Mouse (Mus musculus) heart, postnatal 4 days (tissue): Measurements from ENCODE around the gene Zfp36l2. TPM values are rescaled to one million over a fixed set of nuclear protein-coding genes. Genes with fewer than 3 reads are reported as not detected.

ENCODE experiments used
- DNase-seq: peaks from one replicate; pipeline ENCODE4 v3.0.0; 2021
- total RNA-seq, 2 experiments: library from RNA; stranded (reverse); gene quantifications; 2 replicates each; pipeline ENCODE4 v1.2.3; 2021

Gene Zfp36l2
- total RNA-seq, 2 experiments from 2014 or later = 37.0 to 41.0 TPM

DNA sequence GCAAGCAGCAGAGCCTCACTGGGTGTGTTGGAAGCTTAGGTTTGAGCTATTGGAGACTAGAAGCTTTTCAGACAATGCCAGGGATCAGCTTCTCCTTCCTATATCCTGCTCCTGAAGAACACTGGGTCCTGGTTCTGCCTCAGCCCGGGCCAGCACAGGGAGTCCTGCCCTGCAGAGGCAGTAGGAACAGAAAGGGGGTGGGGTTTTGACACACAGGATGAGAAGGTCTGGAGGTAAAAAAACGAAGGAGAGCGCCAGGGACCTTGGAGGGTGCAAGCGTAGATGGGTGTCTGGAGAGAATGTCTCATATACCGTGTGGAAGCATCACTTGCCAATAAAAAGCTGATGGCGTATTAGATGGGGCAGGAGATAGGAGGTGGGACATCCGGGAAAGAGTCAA is 11.3 kb downstream of the Zfp36l2 start:
- DNase-seq = peak; percentile 2

DNA sequence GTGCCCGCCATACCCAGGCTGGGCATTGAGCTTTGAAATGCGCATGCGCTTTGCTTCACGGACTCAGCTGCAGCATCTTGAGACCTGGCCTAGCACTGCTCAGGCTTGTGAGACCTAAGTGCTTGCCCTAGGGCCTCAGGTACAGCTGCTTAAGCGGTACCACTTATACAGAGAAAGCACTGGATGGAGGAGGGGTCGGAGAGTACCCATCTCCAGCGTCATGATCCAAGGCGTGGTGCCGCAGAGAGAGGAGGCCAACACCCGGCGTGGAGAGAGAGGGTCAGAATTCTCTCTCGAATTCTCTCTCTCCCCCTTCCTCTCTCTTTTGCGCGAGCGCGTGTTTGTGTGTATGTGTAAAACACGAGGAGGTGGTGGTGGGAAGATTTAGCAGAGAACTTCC is 12.6 kb downstream of the Zfp36l2 start:
- DNase-seq = peak; percentile 4

DNA sequence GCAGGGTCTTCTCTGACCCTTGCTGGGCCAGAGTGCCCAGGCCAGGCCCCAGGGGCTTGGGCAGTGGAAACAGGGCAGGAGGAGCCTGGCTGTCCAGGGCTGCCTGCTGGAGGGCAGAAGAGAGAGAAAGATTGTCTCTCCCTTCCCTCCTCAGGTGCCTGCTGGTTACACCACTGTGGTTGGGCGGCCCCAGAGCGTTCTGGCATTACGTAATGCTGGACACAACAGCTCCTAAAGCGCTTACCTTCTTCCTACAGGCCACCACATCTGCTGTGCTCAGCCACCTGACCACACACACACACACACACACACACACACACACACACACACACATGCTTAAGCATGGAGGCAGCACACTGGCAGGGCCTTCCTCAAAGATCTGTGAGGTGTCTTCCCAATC is 20.4 kb downstream of the Zfp36l2 start:
- DNase-seq = peak; percentile 1

DNA sequence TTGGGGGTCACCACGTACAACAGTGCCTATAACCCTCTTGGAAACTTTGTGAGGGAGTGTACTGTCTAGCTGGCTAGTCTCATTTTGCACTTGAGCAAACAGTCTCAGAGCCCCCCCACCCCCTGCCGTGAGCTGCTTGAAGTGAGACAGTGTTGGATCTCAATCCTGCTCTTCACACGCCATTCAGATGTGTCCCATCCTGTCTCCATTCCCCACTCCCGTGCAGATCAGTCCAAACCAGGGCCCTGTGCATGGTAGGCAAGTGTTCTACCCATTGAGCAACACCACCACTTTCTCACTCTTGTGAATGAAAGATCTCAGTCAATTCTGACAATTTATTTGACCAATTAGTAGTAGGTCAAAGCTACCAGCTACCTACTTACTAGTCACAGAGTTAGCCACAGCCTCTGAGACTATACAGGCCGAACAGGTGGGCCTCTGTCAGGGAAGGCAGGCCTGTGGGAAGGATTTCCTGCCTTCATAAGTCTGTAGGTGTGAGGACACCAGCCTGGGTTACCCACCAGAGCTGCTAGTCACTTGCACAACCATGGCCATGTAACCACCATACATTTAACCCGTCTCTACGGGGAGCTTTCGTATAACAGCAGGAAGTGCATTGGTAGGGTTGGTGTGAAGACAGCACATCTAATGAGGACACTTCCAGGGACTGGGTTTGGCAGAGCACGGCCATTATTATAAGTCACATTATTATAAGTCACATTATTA is 21.4 kb downstream of the Zfp36l2 start:
- peak; percentile 2 for DNase-seq

DNA sequence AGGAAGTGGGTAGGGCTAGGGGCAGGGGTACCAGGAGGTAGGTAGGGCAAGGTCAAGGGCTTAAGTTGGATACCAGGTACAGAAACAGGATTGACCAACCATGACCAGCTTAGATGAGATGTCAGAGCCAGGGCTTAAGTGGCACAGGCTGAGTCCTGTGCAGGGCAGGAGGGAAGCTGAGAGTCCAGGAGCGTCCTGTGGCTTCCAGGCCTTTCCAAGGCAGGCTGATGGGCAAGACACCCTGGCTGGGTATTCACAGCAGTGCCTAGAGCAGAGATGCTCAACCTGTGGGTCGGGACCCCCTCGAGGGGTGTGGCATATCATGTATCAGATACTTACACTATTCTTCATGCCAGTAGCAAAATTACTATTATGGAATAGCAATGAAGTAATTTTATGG is 22.0 kb downstream of the Zfp36l2 start:
- no peak for DNase-seq

DNA sequence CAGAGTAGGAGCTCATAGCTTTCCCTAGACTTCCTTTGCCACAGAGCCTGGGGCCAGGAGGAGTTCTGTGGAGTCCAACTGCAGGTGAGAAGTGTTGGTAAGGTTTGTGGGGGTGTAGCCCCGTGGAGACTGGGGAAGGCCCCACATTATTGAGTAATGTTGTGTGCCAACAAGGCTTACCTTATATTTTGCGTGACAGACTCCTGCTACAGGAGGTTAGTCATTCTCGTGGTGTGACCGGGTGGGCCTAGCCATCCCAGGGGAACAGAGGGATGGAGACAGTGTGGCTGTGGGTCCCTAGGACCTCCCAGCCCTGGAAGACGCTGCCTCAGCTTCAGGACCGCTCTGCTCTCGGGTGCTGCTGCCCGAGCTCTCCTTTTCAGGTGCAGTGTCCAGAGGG is 23.6 kb downstream of the Zfp36l2 start:
- DNase-seq = peak; percentile 4

DNA sequence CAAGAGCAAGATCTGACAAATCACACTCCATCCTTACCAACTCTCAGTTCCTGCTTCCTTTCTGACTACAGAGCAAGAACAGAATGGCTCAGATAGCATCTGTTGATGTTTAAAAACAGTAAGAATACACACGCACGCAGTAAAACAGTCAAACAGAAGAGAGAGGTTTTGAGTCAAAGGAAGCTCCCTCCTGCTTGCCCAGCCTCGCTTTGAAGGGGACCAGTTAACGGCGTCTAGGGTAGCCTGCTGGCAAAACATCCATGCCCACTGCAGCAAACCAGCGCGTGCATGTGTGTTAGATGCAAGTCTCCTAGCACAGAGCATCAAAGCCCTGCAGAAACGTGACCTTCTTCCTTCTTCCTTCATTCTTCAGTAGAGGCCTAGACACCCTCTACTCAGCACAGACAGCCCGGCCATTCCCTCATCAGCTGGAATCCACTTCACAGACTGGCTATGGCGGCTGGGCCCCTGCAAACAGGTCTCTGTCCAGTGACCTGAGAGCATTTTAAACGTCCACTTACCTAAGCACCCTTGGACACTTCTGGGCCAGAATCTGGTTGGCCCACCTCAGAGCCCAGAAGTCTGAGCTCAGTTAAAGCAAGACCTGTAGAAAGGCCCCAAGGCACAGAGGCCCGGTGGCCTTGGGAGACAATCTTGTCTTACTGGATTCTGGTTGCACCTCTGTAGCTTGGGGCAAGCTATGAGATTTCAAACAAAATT is 24.5 kb downstream of the Zfp36l2 start:
- peak; percentile 3 for DNase-seq

DNA sequence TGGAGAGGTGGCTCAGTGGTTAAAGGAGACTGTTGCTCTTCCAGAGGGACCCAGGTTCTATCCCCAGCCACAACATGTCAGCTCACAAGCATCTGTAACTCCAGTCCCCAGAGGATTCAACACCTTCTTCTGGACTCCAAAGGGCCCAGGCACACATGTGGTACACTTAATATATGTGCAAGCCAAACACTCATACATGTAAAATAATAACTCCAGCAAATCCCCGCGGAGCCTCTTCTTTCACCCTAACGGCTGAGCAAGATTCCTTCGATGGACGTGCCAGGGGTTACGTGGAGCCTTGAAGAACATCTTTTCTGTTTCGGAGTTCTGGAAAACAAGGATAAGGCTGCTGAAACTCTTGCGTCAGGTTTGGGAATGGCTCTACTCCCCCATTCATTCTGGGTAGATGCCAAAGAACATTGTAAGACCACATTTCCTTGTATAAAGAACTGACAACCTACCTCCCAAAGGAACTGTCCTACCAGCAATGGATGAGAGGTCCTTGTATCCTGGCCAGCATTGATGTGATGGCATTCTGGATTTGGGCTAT is 25.5 kb downstream of the Zfp36l2 start:
- peak; percentile 37 for DNase-seq

DNA sequence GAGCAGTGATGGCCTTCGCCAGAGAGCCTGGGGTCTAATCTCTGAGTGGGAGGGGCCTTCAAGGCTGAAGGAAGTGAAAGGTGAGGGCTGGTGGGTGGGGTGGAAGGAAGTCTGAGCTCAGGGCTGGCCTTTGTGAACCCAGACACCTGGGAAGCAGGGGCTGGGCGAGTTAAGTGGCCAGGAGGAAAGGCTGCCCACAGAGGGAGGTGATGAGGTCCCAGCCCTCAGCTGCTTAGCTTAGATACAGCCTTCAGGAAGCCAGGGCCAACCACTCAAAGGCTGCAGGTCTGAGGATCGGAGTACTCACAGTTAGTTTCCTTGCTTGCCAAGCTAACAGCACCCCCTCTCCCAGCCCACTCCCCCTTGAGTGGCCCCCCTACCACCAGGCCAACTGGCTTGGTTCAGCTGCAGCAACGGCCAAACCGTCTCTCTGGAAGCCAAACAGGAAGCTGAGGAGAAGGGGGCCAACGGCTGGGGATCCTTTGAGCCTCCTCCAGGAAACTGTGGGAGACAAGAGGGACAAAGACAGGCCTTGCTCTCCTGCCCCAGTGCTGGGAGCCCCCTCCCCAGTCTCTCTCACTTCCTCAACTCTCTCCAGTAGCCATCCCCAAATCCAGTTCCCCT is 26.4 kb downstream of the Zfp36l2 start:
- peak; percentile 63 for DNase-seq

DNA sequence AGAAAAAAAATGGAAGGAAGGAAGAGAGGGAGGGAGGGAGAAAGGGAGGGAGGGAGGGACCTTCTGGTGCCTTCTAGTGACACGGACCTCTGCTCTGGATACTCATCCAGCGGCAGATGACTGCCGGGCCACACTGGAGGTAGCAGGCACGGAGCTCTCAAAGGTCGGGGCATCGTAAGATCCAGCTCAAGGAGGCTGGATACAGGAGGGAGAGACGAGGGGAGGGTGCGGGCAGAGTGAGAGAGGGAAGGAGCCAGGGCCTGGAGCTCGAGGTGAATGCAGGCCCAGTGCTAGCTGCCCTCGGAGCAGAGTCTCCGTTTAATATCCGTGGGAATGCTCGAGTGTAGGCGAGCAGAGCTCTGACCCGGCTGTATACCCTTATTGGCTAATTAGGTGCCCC is 28.9 kb downstream of the Zfp36l2 start:
- no peak for DNase-seq

DNA sequence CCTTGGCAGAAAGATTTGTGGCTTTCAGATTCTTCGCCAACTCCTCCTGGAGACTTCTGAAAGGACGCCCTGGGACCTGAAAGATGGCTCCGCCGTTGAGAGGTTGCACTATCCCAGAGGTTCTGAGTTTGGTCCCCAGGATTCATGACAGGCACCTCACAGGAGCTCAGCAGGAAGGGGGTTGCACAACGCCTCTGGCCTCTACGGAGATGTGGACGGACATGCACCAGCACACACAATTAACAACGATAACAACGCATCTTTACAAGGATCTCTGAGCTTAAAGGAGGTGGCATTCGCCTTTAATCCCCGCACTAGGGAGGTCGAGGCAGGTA is 29.3 kb downstream of the Zfp36l2 start:
- no peak for DNase-seq

DNA sequence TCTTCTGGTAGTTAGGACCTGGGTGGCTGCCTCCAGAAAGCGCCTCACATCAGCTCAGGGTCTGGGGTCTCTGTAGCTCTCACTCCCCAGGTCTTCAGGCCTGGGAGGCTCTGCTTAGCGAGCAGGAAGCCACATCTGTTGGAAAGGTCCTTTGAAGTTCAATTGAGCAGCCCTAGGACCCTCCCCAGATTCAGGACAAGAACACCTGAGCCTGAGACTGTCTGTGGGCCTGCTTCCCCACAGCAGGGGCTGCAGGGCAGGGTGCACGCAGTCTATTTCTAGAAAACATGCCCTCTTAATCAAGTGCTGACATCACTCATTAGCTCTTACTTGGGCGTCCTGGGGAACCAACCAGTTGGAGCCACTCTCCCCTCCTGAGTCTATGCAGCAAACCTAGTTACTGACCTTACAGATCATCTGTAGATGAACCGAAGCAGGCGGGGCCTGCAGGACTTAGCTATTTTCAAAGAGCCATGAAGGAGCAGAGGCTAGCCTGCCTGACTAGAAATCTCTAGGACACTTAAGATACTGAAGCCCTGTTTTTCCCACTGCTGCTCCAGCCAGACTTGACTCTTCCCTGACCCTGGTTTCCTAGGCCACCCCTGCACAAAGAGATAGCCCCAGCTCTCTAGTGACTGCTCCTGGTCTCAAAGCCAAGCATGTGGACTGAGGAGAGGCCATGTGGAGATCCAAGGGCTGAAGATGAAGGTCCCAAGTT is 29.8 kb downstream of the Zfp36l2 start:
- peak; percentile 3 for DNase-seq

DNA sequence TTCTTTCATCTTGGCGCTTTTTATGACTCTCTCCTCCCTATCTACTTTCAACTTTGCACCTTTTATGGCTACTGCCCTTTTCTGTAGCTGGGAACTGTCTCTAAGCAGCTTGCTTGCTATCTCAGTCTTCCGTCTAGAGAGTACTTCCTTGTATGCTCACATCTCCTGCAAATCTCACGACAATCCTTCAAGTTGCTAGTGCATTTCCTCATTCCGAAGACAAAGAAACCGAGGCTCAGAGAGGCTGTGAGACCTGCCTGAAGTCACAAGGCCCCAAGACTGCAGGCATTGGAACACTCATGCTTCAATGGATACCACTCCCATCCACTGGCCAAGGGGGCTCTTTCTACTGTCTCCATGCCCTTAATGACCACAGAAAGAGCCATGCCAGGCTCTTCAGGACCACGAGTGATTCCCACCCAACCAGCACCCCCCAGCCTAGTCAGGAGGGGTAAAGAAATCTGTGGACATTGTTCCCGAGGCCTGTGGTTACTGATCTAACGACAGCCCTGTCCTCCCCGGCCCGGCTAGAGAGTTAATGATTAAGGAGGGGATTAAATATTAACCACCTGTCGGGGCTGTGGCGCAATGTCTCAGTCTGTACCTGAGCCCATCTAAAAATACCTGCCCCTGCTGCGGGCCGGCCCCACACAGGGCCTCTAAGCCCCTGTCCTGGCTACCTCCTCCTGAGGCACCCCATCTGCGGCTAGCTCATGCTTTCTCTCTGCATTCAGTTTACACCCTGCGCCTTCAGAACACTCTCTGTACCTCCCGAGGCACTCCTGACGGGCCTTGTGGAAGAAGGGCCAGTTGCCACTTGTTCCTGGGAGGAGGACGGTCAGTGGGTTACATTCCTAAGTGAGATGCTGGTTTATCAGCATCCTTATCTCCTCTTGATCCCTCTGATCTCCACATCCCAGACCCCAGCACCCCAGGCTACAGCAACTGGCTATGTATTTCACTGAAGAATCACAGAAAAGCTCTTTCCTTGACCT is 30.7 kb downstream of the Zfp36l2 start:
- DNase-seq = peak; percentile 4

DNA sequence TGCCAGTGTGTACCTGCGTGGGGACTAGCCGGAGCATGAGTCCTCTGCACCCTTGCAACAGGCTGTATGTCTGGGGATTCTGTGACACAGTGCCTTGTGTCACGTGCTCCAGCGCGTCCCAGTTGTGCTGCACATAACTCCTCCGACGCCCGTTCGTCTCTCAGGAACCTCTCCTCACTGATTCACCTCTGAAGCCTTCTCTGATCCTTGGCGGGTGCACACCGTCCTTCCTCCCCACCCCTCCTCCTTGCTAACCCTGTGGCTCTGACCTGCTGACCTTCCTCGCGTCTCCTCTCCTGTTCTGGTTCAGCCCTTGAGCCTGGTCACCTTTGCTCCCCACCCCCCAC is 31.5 kb downstream of the Zfp36l2 start:
- no peak for DNase-seq

DNA sequence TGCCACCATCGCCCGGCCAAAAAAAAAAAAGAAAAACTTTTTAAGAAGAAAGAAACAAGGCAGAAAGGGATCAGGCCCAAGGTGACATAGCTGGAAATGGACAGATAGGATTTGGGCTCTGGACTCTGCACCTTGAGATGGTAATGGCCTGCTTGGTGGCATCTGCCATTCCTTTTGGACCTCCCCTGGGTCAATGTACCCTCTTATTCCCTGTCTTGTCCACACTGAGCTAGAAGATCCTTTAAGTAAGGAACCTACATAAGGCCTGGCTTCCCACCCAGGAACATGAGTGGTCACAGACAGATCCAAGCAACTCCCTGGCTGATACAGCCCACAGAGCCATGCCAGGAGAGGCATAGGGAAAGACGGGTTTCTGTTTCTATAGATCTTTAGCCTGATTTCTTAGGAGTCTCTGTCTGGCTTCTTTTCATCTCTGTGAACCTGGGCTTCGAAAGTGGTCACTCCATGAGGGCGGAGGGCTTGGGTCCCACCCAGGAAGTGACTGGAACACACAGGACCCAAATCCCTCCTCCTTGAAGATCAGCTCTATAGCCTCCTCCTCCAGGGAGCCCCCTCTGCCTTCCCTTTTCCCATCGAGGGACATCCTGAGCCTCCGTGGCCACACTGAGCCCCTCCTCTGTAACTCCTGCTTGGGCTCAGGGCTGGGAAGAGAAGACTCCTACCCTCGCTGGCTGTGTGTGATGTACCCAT is 32.1 kb downstream of the Zfp36l2 start:
- no peak for DNase-seq

DNA sequence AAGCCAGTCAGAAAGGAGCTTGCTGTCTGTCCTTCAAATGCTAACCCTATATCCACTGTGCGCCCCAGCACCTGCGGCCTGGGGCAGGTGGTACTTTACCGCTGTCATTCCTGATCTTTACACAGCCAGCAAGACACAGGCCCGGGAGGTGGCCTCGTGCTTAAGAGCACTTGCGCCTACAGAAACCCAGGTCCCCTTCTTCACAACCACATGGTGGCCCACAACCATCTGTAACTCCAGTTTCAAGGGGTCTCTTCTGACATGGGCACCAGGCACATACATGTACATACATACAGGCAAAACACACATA is 32.8 kb downstream of the Zfp36l2 start:
- no peak for DNase-seq

DNA sequence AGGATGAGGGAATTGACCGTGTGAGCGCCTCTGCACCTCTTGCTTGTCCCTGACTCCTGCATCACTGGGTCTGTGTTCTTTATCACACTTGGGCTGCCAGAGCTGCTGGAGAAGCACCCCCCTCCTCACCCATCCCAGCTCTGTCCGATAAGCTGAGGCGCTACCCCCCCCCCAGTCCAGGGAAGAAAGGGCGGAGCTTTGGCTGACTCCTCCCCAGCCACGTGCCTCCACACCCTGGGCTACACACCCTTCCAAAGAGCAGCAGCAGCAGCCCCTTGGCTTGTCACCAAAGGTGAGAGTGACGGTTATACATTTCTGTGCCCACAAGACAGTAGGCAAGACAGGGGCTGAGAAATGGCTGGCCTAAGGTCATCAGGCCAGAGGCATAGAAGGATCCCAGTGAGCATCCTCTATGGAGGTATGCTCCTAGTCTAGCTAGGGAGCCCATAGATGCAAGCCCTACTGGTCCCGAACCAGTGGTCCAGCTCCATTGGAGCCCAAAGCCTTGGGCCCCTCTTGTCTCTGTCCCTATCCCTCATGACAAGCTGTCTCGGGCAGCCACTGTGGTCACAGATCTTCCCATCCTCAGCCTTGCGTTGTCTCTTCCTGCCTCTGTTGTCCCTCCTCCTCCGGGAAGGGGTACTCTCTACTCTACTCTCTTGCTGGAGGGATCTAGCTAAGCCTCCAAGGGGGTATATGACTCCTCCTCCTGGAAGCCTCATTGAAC is 33.3 kb downstream of the Zfp36l2 start:
- DNase-seq = no peak

DNA sequence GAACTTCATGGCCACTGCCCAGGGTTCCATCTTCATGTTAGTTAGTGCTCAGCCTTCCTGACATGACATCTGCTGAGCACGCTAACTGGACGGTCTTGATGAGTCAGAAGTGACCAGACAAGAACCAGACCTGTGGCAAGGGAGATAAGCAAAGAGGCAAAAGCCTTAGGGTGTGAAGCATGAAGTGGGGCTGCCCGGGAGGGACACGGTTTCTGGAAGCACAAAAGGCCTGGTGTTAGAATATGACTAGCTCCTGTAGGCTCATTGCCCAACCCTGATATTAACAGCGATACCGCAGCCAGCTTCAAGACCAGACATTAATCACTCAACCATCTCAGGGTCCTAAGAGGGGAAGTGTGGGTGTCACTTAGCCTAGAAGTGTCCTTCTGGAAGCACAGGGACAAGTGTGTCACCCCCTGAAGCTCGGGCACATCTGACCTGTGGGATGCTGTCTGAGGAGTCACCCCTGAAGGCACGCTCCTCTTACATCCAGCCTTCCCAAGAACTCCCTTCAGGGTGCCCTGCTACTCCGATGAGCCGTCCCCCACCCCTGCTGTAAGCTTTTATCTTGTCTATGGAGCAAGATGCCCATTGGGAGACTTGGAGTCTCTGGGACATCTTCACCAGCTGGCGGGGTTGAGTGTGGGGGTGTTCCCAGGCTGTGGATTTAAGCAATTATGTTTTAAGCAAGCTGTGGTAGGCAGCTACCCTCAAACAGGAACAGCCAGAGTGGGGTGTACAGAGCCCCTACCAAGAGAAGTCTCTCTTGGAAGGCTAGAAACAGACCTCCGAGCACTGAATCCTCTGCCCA is 34.6 kb downstream of the Zfp36l2 start:
- no peak for DNase-seq

DNA sequence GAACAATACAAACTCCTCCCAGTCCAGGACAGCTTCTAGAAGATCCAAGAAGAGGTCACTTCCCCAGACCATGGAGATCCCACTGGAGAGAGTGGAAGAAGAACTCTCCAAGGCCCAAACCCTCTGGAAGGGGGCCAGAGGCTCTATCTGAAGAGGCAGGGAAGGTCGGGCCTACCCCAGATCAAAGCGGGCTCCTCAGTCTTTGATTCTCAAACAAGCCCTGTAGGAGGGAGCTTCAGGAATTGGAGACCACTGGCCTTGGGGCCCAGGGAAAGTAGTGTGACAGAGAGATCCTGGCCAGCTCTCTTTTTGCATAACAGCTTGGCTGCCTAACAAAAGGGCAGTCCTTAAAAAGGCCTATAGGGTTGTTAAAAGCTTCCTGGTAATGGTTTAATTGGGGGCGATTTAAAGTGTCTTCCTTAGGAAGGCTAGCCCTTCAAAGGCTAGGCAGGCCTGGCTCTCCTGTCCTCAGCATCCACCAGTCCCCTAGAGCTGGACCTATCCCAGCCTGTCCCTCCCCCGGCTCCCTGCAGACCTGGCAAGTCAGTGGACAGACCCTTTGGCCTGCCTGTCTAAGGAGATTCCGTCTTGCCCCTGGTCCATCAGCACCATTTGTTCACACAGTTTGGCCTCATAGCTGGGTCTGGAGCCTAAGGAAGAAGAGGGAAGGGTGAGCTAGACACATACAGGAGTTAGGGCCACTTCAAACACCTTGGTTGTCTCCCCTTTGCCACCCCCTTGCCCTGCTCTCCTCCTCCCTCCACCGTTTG is 35.4 kb downstream of the Zfp36l2 start:
- no peak for DNase-seq
